Mouse (Mus musculus) activated CD4-positive, CD25-positive, alpha-beta regulatory T cell, adult 4 months (primary cell): ENCODE measurements around the gene Mettl24. TPM values are rescaled to one million over a fixed set of nuclear protein-coding genes. Genes with fewer than 3 reads are reported as not detected.
"Not testable (repeated sequence)": the region's sequence is repeated elsewhere in the genome, so short reads cannot be mapped to it uniquely, and the experiment has no call there.

Experiments used
- ATAC-seq: one replicate; pipeline ENCODE4 v1.8.0; 2017
- polyA plus RNA-seq, 2 experiments: library from polyadenylated mRNA; unstranded; fragments of 100-300 nt; shearing (Covaris generic); gene quantifications; one replicate each; pipeline ENCODE4 v1.2.1; 2017

The Mettl24 gene
- polyA plus RNA-seq, 2 experiments from 2014 or later = not detected

DNA sequence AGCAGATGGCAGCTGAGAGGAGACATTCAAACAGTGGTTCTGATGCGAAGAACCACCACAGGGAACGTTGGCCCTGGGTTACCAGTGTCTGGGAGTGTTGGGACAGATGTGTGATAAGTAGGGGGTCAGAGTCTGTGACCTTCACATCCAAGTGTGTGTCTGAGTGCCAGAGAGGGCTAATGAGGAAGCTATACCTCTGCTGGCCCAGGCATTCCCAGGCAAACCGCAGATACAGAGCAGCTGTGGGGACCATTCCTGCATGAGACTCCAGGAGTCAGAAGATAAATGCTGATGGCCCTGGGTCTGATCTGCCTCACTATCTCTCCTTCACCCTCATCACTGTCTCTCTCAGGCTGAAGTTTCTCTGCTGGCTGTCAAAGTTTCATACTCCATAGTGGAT is 57.6 kb downstream of the Mettl24 start:
- ATAC-seq = no peak

DNA sequence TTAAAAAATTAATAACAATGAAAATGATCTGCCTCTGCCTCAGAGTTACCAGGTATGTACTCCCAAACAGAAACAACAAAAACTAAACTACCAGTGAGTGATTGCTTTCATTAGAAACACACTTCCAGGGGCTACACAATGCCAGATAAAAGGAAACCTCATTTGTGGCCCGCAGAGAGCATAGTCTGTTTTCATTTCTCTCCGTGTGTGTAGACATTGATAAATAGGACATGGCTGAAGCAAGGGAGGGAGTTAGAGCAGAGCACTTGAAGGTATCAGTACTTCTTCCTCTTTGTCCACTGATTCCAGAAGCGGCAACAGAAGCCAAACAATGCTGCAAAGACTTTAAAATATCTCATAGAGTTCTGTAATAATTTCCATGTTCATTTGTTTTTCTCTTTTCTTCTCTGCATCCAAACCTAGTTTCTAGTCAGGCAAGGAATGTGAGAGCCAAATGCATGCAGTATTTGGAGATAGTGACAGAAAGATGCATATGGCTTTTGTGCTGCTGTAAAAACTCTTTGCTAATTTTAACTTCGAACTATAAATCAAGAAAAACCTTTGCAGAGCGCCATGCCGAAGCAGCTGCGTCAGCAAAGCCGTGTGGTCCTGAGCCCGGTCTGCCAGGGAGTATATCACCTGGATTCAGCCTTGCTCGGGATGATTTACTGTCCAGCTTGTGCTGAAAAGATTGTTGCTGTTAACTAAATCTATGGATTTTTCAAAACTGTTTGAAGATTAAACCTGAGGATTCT is 67.4 kb downstream of the Mettl24 start:
- ATAC-seq = no peak

DNA sequence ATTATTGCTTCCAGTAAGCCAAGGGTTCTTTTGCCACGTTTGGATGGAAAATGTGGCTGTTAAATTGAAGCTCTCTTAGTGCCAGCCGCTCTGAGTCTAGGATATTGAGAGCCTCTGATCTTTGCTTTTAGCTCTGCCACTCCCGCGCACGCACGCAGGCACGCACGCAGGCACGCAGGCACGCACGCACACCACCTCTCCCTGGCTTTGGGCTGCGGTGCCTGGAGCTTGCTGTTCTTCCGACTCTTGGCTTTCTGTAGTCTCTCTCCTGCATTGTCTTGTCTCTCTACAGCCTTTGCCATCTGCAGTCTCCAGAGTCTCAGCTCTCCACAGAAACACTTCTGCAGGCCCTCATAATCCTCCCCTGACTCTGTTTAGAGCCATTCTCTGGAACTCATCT is 68.1 kb downstream of the Mettl24 start:
- ATAC-seq = no peak

GRCm38 (mm10) chr10:40753036-40753435 is 70.0 kb downstream of the Mettl24 start:
- no peak for ATAC-seq

GRCm38 (mm10) chr10:40758171-40759010 is 75.3 kb downstream of the Mettl24 start:
- ATAC-seq = no peak

- ATAC-seq = not testable (repeated sequence)
Measured at GRCm38 (mm10) chr10:40759391-40760194, 76.5 kb downstream of the Mettl24 start.

DNA sequence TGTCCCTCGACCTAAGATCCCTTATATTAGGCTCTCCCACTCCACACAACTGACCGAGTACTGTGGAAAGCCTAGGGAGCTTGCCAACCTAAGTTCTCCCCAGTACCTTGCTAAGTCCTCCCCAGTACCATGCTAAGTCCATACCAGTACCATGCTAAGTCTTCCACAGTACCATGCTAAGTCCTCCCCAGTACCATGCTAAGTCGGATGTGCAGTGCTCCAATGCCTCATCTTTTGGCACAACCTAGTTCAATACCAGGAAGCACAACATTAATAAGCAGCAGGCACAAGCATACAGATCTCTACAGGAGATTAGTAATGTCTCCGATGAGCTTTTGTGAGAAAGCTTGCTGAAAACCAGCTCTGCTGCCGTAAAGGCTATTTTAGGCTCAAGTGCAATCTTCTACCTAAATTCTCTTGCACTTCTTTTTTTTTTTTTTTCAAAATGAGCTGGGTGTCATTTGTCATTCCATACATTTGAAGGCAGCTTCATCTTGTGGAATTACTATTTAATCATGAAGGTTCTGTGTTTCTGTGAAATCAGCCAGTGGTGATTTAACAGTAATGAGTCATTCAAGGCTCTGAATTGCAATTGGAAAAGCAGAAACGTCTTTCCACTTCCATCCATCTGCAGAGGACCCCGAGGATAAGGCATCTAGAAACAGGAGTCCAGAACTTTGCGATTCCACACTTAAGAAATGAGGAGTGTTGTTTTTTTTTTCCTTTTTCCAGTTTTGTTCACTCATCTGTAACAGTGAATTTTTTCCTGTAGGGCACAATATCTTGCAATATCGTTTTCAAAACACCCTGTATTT is 77.3 kb downstream of the Mettl24 start:
- ATAC-seq = no peak

- no peak for ATAC-seq
Measured at GRCm38 (mm10) chr10:40761010-40761752, 78.1 kb downstream of the Mettl24 start.

- no peak for ATAC-seq
Measured at GRCm38 (mm10) chr10:40762624-40763023, 79.5 kb downstream of the Mettl24 start.

GRCm38 (mm10) chr10:40763084-40763720 is 80.1 kb downstream of the Mettl24 start:
- ATAC-seq = no peak

GRCm38 (mm10) chr10:40772266-40772665 is 89.2 kb downstream of the Mettl24 start:
- no peak for ATAC-seq

GRCm38 (mm10) chr10:40775151-40775550 is 92.1 kb downstream of the Mettl24 start:
- ATAC-seq = no peak

GRCm38 (mm10) chr10:40775655-40776054 is 92.6 kb downstream of the Mettl24 start:
- ATAC-seq = no peak

- ATAC-seq = no peak
Measured at GRCm38 (mm10) chr10:40777171-40777570, 94.1 kb downstream of the Mettl24 start.

DNA sequence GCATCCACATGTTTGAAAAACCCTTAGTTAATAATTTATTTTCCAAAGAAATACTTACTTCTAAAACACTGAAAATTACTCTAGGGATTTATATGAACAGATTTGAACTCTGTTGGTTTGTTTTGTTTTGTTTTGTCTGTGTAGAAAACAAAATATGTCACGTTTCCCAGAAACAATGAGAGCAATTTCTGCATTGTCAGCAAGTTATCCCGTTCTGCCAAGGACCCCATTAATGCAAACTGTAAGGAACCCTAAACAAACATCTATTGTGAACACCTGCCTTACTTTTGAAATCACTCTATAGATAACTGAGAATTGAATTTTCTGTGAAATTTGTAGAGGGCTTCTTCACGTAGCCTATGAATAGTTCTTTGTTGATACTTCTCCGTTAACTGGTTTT is 95.4 kb downstream of the Mettl24 start:
- no peak for ATAC-seq

DNA sequence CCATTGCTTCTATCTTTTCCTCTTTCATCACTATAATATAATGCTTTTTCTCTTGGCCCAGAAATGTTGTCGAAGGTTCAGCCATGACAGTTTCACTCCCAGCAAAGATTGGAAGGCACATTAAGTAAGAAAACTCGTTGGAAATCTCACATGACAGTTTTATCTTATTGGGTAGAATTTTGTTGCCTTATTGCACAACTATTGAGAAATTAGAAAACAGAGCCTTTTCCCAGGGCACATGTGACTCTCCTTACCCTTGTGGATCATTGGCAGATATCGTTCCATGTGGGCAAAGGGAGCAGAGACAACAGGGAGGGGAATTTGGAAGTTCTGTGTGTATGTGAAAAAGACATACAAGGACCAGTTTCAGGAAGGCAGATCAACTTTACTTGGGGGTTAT is 107.3 kb downstream of the Mettl24 start:
- ATAC-seq = no peak

DNA sequence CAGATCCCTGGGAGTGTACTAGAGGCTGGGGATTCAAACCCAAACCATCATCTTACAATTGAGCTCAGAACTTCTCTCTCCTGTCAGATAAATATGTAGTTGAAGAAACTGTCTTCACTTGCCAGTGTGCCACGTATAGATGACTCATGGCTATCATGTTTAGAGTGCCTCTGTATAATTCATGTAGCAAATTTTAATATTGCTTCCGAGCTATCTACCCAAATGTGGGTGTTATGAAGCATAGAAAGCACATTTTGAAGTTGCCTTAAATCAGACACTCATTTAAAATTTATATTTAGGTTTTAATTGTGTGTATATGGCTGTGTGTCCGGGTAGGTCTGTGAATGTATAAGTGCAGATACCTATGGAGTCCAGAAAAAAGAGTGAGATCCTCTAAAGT is 109.0 kb downstream of the Mettl24 start:
- no peak for ATAC-seq

DNA sequence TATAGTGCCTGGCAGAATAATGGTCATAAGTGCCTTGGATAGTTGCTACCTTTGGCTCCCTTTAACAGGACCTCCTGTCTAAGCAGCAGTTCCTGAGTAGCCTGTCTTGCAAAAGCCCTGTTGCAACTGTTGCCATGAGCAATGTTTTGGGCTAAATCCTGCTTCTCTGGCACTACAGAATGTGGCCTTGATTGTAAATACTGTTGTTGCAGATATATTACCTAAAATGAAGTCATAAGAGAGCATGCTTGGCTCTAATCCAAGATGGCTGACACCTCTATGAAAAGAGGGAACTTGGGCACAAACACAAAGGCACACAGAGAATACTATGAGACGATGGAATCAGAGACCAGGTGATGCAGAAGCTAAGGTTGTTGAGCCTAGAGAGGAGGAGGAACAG is 122.1 kb downstream of the Mettl24 start:
- no peak for ATAC-seq

- no peak for ATAC-seq
Measured at GRCm38 (mm10) chr10:40806221-40806620, 123.1 kb downstream of the Mettl24 start.

- ATAC-seq = not testable (repeated sequence)
Measured at GRCm38 (mm10) chr10:40809411-40809910, 126.4 kb downstream of the Mettl24 start.

- ATAC-seq = no peak
Measured at GRCm38 (mm10) chr10:40813627-40814026, 130.5 kb downstream of the Mettl24 start.
